Mouse (Mus musculus) liver, adult 10 weeks (tissue): ENCODE data around the gene Ppp3r1. TPM values are rescaled to one million over a fixed set of nuclear protein-coding genes. Genes with fewer than 3 reads are reported as not detected.

Experiments used
- polyA plus RNA-seq: library from polyadenylated mRNA; stranded (reverse); fragments of 350-450 nt; fragmentation: Illumina TruSeq; extraction: RNeasy Lipid Tissue Mini Kit (QIAGEN cat#74804); gene quantifications from one replicate; pipeline ENCODE4 v1.2.3, GENCODE M21; 2014; ENCODE audit warnings: low read depth, low replicate concordance

The Ppp3r1 gene
- polyA plus RNA-seq = 93.7 TPM

DNA sequence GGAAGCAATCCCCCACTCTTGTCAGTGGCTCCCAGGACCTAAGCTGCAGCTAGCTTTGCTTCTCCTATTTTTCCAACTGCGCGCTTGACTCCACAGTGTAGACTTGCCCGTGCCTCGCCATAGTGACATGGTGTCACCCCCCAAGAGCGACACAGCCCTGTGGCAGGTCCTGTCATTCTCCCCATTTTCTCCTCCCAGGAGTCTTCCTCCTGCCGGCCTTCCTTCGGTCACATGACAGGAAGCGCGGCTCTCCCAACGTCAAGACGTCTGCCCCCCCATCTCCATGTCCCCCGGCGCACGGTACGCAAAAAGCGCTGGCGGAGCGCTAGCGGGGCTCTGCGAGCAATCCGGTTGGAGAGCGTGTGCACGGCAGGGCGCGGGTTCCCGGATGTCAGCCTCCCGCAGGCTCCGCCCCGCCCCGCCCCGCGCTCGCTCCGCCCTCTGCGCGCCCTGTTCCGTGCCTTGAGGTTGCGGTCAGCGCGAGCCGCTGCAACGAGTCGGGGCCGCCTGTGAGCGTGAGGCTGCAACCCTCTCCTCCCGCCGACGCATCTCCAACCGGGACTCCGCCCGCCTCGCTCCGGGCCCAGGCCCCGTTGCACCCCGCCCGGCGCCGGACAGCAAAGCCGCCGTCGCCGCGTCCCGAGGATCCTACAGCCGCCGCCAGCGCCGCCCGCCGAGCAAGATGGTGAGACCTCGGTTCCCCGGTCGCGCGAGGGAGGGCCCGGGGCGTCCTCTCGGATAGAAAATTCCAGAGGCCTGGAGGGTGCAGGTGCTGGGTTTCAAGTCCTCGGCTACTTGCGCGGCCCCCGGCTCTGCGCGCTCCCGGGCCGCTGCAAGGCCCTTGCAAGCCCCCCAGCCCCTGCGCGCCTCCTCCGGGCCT lies at the start of gene Ppp3r1:
Gene Ppp3r1 (plus strand): TSS at position 406 of the 880 bp plus-strand sequence.

DNA sequence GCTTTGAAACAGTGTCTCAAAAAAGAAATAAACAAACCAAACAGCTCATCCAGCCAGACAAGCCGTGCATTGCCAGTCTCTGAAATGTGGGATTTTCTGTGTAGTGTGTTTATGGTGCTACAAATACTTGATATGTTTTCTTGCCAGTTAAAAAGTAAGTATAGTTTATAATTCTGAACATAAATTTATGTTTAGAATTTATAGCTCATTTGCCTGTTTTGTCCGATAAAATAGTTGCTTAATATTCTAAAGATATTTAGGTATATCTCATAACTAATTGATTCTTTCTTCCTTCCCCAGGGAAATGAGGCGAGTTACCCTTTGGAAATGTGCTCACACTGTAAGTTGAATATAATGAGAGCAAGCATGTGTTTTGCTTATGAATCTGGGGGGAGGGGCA lies 22.7 kb downstream of the Ppp3r1 start, which contains the start of gene Wdr92:
Gene Wdr92 (plus strand): TSS at position 301 of the 400 bp plus-strand sequence.

DNA sequence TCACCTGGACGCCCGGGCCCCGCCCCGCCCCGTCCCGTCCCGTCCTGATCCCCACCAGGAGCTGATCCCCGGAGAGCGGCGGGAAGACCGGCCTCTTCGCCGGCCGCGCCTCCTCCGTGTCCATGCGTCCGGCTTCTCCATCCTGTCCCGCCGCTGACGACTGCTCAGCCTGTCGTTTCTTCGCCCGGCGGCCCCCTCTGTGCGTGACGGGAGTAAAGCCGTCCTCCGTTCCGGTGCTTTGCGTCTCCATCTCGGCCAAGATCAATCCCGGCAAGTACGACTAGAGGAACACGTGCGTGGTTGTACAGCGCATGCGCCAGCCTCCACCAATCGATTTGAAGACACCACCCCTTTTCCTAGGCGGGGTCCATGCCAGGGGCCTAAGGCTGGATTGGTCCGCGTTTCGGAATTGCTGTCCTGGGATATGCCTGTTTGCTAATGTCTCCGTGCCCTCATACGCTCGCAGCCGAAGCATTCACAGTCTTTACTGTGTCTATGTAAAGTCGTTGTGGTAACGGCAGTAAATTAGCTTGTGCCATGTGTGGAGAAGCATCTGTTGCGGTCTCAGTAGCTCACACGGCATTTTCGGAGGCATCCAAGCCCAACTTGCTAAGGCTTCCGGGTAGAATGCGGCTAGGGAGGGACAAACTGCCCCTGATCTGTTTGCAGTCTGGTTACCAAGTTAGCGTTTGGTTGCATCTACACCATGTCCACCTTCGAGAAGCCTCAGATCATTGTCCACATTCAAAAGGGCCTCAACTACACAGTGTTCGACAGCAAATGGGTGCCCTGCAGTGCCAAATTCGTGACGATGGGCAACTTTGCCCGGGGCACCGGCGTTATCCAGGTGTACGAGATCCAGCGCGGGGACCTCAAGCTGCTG lies 52.4 kb downstream of the Ppp3r1 start, which contains the start of gene Pno1:
Gene Pno1 (minus strand): TSS at position 311 of the 883 bp plus-strand sequence.

Other genes starting within 250 kb of the Ppp3r1 start
- not detected for gene Fbxo48, start 207.9 kb upstream of the Ppp3r1 start, polyA plus RNA-seq
- 1.6 TPM for gene Cnrip1, start 107.7 kb upstream of the Ppp3r1 start, polyA plus RNA-seq
- 4.4 TPM for gene Plek, start 106.9 kb upstream of the Ppp3r1 start, polyA plus RNA-seq
- gene Wdr92, start 22.8 kb downstream of the Ppp3r1 start, polyA plus RNA-seq = 10.7 TPM
- gene Pno1, start 52.3 kb downstream of the Ppp3r1 start, polyA plus RNA-seq = 67.7 TPM
- 103 TPM for gene C1d, start 98.3 kb downstream of the Ppp3r1 start, polyA plus RNA-seq